Mouse (Mus musculus) embryonic facial prominence, embryonic 14.5 days (tissue): Measurements from ENCODE around the gene Efcab11. TPM values are rescaled to one million over a fixed set of nuclear protein-coding genes. Genes with fewer than 3 reads are reported as not detected.

ENCODE experiments used
- ATAC-seq: fragments of 200-750 bp; cut with Nextera tagmentation; 2 replicates; pipeline ENCODE4 v1.8.0; 2017; ENCODE audit warnings: low read depth, moderate number of reproducible peaks, moderate TSS enrichment
- DNase-seq: peaks from one replicate; pipeline ENCODE4 v3.0.0-alpha.2; 2015; ENCODE audit warnings: low spot score
- H3K27ac ChIP-seq: fragments of 300-500 bp; sonication (generic); replicated peaks from 2 replicates; pipeline ENCODE4 v1.5.1; 2014; ENCODE audit warnings: low read depth, mild to moderate bottlenecking, low read length, moderate library complexity
- H3K27me3 ChIP-seq: fragments of 300-500 bp; sonication (generic); replicated peaks from 2 replicates; pipeline ENCODE4 v1.6.1; 2014; ENCODE audit warnings: low read length; ENCODE audit not compliant: control insufficient read depth, insufficient read depth
- H3K36me3 ChIP-seq: fragments of 300-500 bp; sonication (generic); 2 replicates; pipeline ENCODE4 v1.6.1; 2014; ENCODE audit warnings: low read length, mixed read lengths; ENCODE audit not compliant: control insufficient read depth, insufficient read depth
- H3K4me1 ChIP-seq: fragments of 300-500 bp; sonication (generic); 2 replicates; pipeline ENCODE4 v1.6.1; 2014; ENCODE audit warnings: antibody characterized with exemption, low read length; ENCODE audit not compliant: control insufficient read depth, insufficient read depth
- H3K4me2 ChIP-seq: fragments of 300-500 bp; sonication (generic); 2 replicates; pipeline ENCODE4 v1.6.1; 2014; ENCODE audit warnings: low read depth, mild to moderate bottlenecking, low read length, moderate library complexity, mixed read lengths
- H3K4me3 ChIP-seq: fragments of 300-500 bp; sonication (generic); 2 replicates; pipeline ENCODE4 v1.5.1; 2014; ENCODE audit warnings: low read depth, mild to moderate bottlenecking, low read length
- H3K9ac ChIP-seq: fragments of 300-500 bp; sonication (generic); 2 replicates; pipeline ENCODE4 v1.6.1; 2014; ENCODE audit warnings: low read depth, mild to moderate bottlenecking, low read length, moderate library complexity, mixed read lengths
- H3K9me3 ChIP-seq: fragments of 300-500 bp; sonication (generic); 2 replicates; pipeline ENCODE4 v1.6.1; 2016; ENCODE audit warnings: low read length; ENCODE audit not compliant: control insufficient read depth
- WGBS: fragments of 180-500 bp; shearing (Covaris S2); extraction: QIAGEN DNeasy Blood & Tissue Kit; methylation state at CpG from one replicate; pipeline ENCODE4 v1.1.7; 2014; 5-methylcytosine and 5-hydroxymethylcytosine counted together
- polyA plus RNA-seq: library from polyadenylated mRNA; unstranded; fragments of >200 nt; fragmentation: Nextera tagmentation; extraction: Ambion mirVana; gene quantifications from 2 replicates; pipeline ENCODE4 v1.2.1, GENCODE M21; 2014

Gene Efcab11
- polyA plus RNA-seq, 1 experiment from 2014 or later = 10.5 TPM

GRCm38 (mm10) chr12:99715129-99716037 is 168.9 kb downstream of the Efcab11 start:
- H3K27me3 ChIP-seq = no peaks in the 10 kb centered on the region
- 53% methylated on average over 8 of the region's 9 CpGs for WGBS
- DNase-seq (no peak), ATAC-seq (no peak)
- H3K36me3 ChIP-seq = no peaks in the 10 kb centered on the region
- H3K27ac ChIP-seq = no peak overlapping the region
- no peak overlapping the region for H3K9ac ChIP-seq
- no peaks in the 10 kb centered on the region for H3K9me3 ChIP-seq
- H3K4me3 ChIP-seq = no peak overlapping the region
- H3K4me2 ChIP-seq = no peak overlapping the region
- peaks cover 4% of the 10 kb centered on the region; the same call in 1 of the 2 replicates for H3K4me1 ChIP-seq

- no peaks in the 10 kb centered on the region for H3K36me3 ChIP-seq
- H3K9me3 ChIP-seq = no peaks in the 10 kb centered on the region
- no peak overlapping the region for H3K4me3 ChIP-seq
- H3K4me1 ChIP-seq = peaks cover 4% of the 10 kb centered on the region; the same call in 1 of the 2 replicates
- no peak overlapping the region for H3K9ac ChIP-seq
- no peak overlapping the region for H3K27ac ChIP-seq
- DNase-seq (no peak), ATAC-seq (no peak)
- no peak overlapping the region for H3K4me2 ChIP-seq
- WGBS = 34% methylated on average over 5 of the region's 5 CpGs
- H3K27me3 ChIP-seq = no peaks in the 10 kb centered on the region
Measured at GRCm38 (mm10) chr12:99712214-99712613, 172.0 kb downstream of the Efcab11 start.

GRCm38 (mm10) chr12:99702248-99702647 is 182.0 kb downstream of the Efcab11 start:
- 89% methylated on average over 8 of the region's 8 CpGs for WGBS

GRCm38 (mm10) chr12:99700380-99700779 is 183.9 kb downstream of the Efcab11 start:
- H3K27me3 ChIP-seq = no peaks in the 10 kb centered on the region
- no peak overlapping the region for H3K4me3 ChIP-seq
- no peaks in the 10 kb centered on the region for H3K36me3 ChIP-seq
- no peak overlapping the region for H3K9ac ChIP-seq
- H3K27ac ChIP-seq = no peak overlapping the region
- WGBS = 42% methylated on average over 7 of the region's 7 CpGs
- peak overlapping the region; percentile 18; the same call in 1 of the 2 replicates for H3K4me2 ChIP-seq
- ATAC-seq = no peak
- peak; percentile 65 for DNase-seq
- no peaks in the 10 kb centered on the region for H3K9me3 ChIP-seq
- peaks cover 8% of the 10 kb centered on the region; the same call in 1 of the 2 replicates for H3K4me1 ChIP-seq

More at GRCm38 (mm10) chr12:99702248-99702647, 182.0 kb downstream of the Efcab11 start:
- no peaks in the 10 kb centered on the region for H3K36me3 ChIP-seq
- H3K4me2 ChIP-seq = no peak overlapping the region
- no peak overlapping the region for H3K9ac ChIP-seq
- no peaks in the 10 kb centered on the region for H3K9me3 ChIP-seq
- no peaks in the 10 kb centered on the region for H3K27me3 ChIP-seq
- H3K4me1 ChIP-seq = peaks cover 8% of the 10 kb centered on the region; the same call in 1 of the 2 replicates
- ATAC-seq (no peak), DNase-seq (no peak)
- H3K4me3 ChIP-seq = no peak overlapping the region
- no peak overlapping the region for H3K27ac ChIP-seq

GRCm38 (mm10) chr12:99699379-99700023 is 184.7 kb downstream of the Efcab11 start:
- DNase-seq (peak; percentile 54), ATAC-seq (peak; percentile 67; the same call in 1 of the 2 replicates)
- WGBS = 33% methylated on average over 5 of the region's 5 CpGs
- Histone ChIP-seq H3K4me3 (no peak overlapping the region), H3K4me2 (no peak overlapping the region), H3K9ac (no peak overlapping the region), H3K4me1 (peaks cover 8% of the 10 kb centered on the region; the same call in 1 of the 2 replicates), H3K9me3 (no peaks in the 10 kb centered on the region), H3K36me3 (no peaks in the 10 kb centered on the region), H3K27me3 (no peaks in the 10 kb centered on the region), H3K27ac (peak overlapping the region; percentile 41; the same call in 1 of the 2 replicates)

- H3K9ac ChIP-seq = no peak overlapping the region
Measured at GRCm38 (mm10) chr12:99694066-99694465, 190.2 kb downstream of the Efcab11 start.

GRCm38 (mm10) chr12:99686418-99686992 is 197.7 kb downstream of the Efcab11 start:
- H3K27ac ChIP-seq = no peak overlapping the region
- ATAC-seq (peak; percentile 30; the same call in 1 of the 2 replicates), DNase-seq (peak; percentile 17)
- H3K27me3 ChIP-seq = no peaks in the 10 kb centered on the region
- no peak overlapping the region for H3K9ac ChIP-seq
- H3K9me3 ChIP-seq = no peaks in the 10 kb centered on the region
- H3K4me2 ChIP-seq = no peak overlapping the region
- no peak overlapping the region for H3K4me3 ChIP-seq
- H3K36me3 ChIP-seq = no peaks in the 10 kb centered on the region
- H3K4me1 ChIP-seq = no peaks in the 10 kb centered on the region
- WGBS = 61% methylated on average over 6 of the region's 6 CpGs

More at GRCm38 (mm10) chr12:99694066-99694465, 190.2 kb downstream of the Efcab11 start:
- ATAC-seq = no peak
- no peak overlapping the region for H3K27ac ChIP-seq
- no peaks in the 10 kb centered on the region for H3K9me3 ChIP-seq
- WGBS = 86% methylated on average over 3 of the region's 3 CpGs
- no peak for DNase-seq
- H3K27me3 ChIP-seq = no peaks in the 10 kb centered on the region
- H3K4me1 ChIP-seq = no peaks in the 10 kb centered on the region
- H3K4me2 ChIP-seq = no peak overlapping the region
- H3K4me3 ChIP-seq = no peak overlapping the region
- no peaks in the 10 kb centered on the region for H3K36me3 ChIP-seq

GRCm38 (mm10) chr12:99685451-99686100 is 198.7 kb downstream of the Efcab11 start:
- Histone ChIP-seq H3K36me3 (no peaks in the 10 kb centered on the region), H3K27ac (no peak overlapping the region), H3K4me3 (no peak overlapping the region), H3K4me2 (no peak overlapping the region), H3K4me1 (no peaks in the 10 kb centered on the region), H3K27me3 (no peaks in the 10 kb centered on the region), H3K9me3 (no peaks in the 10 kb centered on the region), H3K9ac (no peak overlapping the region)
- no peak for DNase-seq
- no peak for ATAC-seq
- 71% methylated on average over 11 of the region's 11 CpGs for WGBS
